Mouse (Mus musculus): Measurements from ENCODE around the gene Ifi44. TPM values are rescaled to one million over a fixed set of nuclear protein-coding genes. Genes with fewer than 3 reads are reported as not detected.

Gene Ifi44
- total and polyA plus RNA-seq, 2 experiments from 2014 or later, result 0.88 to 1.4 TPM

- peak; percentile 77 for TF ChIP-seq CTCF (IDR thresholded peaks at IDR 0.05; ENCODE audit: low read depth)
- no peaks in the 10 kb centered on the region for H3K9me3 ChIP-seq (ENCODE audit: low read length)
- DNase-seq (ENCODE audit: low spot score), result peak; percentile 86
- H3K36me3 ChIP-seq (ENCODE audit: insufficient read depth, low read length), result no peaks in the 10 kb centered on the region
- no peaks in the 10 kb centered on the region for H3K4me1 ChIP-seq (ENCODE audit: insufficient read depth, low read length)
- H3K4me3 ChIP-seq (ENCODE audit: low read length), result no peak overlapping the region
- no peak overlapping the region for H3K4me2 ChIP-seq (ENCODE audit: low read depth, low read length)
- no peak overlapping the region for H3K9ac ChIP-seq (replicated peaks; ENCODE audit: low read length)
- H3K27ac ChIP-seq, result no peak overlapping the region
- ATAC-seq, result peak; percentile 24; the same call in 1 of the 2 replicates
- 40% methylated on average over 1 of the region's 1 CpGs for WGBS
- no peaks in the 10 kb centered on the region for H3K27me3 ChIP-seq (ENCODE audit: insufficient read depth, low read length)
Measured at GRCm38 (mm10) chr3:151716246-151716645, 33.5 kb downstream of the Ifi44 start.

DNA sequence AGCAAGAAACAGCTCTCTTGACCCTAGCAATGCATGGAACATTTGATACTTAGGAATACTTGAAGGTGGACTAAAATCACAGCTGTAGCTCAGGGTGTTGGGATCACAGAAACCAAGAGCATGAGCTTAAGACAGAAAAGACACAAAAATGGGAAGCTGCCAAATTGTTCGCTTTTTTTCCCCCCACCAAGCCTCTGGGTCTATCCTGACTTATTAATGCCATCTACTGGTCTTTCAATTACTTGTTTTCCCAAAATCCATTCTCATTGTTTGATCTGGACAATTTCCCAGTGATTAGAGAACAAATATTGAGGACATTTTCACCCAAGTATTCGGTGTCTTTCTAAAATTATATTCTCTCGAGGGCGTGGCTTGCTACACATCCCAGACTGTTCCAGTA, 42.4 kb downstream of the Ifi44 start:
- Histone ChIP-seq H3K9me3 (ENCODE audit: low read length) (no peaks in the 10 kb centered on the region), H3K9ac (replicated peaks; ENCODE audit: low read length) (no peak overlapping the region), H3K36me3 (ENCODE audit: insufficient read depth, low read length) (no peaks in the 10 kb centered on the region), H3K4me3 (ENCODE audit: low read length) (no peak overlapping the region), H3K4me1 (ENCODE audit: insufficient read depth, low read length) (no peaks in the 10 kb centered on the region), H3K27ac (no peak overlapping the region), H3K4me2 (ENCODE audit: low read depth, low read length) (no peak overlapping the region), H3K27me3 (ENCODE audit: insufficient read depth, low read length) (no peaks in the 10 kb centered on the region)
- peak; percentile 24; the same call in 1 of the 2 replicates for TF ChIP-seq CTCF (IDR thresholded peaks at IDR 0.05; ENCODE audit: low read depth)
- peak; percentile 51 for DNase-seq (ENCODE audit: low spot score)
- 86% methylated on average over 4 of the region's 4 CpGs for WGBS
- no peak for ATAC-seq

Other genes with a start within 250 kb of the Ifi44 start
- not detected in 2 replicates for gene Ifi44l, start 12.9 kb upstream of the Ifi44 start, total RNA-seq (2014; rRNA removed)
- gene Ifi44l, start 12.9 kb upstream of the Ifi44 start, polyA plus RNA-seq (2015; fragmentation: Nextera tagmentation; extraction: Ambion mirVana), result not detected in 2 replicates
- gene Ptgfr, start 87.7 kb upstream of the Ifi44 start, total RNA-seq (2014; rRNA removed), result 0.72 and 2.8 TPM in 2 replicates
- gene Ptgfr, start 87.7 kb upstream of the Ifi44 start, polyA plus RNA-seq (2015; fragmentation: Nextera tagmentation; extraction: Ambion mirVana), result 1.1 and 1.7 TPM in 2 replicates